Mouse (Mus musculus): ENCODE measurements around the gene Gpr19. TPM values are rescaled to one million over a fixed set of nuclear protein-coding genes. Genes with fewer than 3 reads are reported as not detected.
A peak's percentile ranks its signal among the peaks of the same experiment; 100 is the strongest.

Gene Gpr19
- total and polyA plus RNA-seq, 3 experiments, result 3.5 to 25.0 (median 11.7) TPM

DNA sequence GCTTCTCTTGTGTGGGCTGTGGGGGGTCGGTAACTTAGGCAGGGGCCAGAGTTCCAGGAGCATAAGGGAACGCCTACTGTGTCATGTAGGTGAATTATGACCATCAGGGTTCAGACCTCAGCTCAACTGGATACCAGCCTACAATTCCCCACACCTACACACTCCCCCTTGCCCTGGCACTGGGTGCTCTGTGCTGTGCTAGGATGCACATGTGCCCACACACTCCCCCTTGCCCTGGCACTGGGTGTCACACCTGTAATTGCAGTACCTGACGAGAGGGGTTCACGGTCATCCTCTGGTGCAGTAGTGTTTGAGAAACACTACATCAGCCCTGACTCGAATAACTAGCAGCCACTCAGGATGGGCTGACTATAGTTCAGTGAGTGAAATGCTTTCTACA is 43.6 kb downstream of the Gpr19 start:
- no peak for ATAC-seq (ENCODE audit: extremely low read depth, insufficient number of reproducible peaks, low FRiP score, poor library complexity, severe bottlenecking)
- no peaks in the 10 kb centered on the region for H3K9me3 ChIP-seq (replicated peaks)
- H3K4me3 ChIP-seq (ENCODE audit: low read depth, low read length), result no peak overlapping the region
- peaks cover 2% of the 10 kb centered on the region; the same call in 1 of the 2 replicates for H3K4me1 ChIP-seq (ENCODE audit: insufficient read depth, low read depth, low read length)
- TF ChIP-seq POLR2AphosphoS5 (IDR thresholded peaks at IDR 0.05; ENCODE audit: insufficient replicate concordance, low read depth, low read length) (no peak), TAL1 (conservative IDR thresholded peaks at IDR 0.05; ENCODE audit: low read depth, low read length) (no peak), GATA1 (IDR thresholded peaks at IDR 0.05; ENCODE audit: borderline replicate concordance, low read length) (no peak), GATA2 (IDR thresholded peaks at IDR 0.05; ENCODE audit: borderline replicate concordance, low read depth, low read length) (no peak), CTCF (IDR thresholded peaks at IDR 0.05; ENCODE audit: low read depth, low read length) (no peak)
- H3K36me3 ChIP-seq (replicated peaks), result peaks cover 48% of the 10 kb centered on the region
- DNase-seq (ENCODE audit: low spot score), result no peak
- no peaks in the 10 kb centered on the region; the same call in 1 of the 2 replicates for H3K27me3 ChIP-seq (ENCODE audit: insufficient read depth, low read length)

DNA sequence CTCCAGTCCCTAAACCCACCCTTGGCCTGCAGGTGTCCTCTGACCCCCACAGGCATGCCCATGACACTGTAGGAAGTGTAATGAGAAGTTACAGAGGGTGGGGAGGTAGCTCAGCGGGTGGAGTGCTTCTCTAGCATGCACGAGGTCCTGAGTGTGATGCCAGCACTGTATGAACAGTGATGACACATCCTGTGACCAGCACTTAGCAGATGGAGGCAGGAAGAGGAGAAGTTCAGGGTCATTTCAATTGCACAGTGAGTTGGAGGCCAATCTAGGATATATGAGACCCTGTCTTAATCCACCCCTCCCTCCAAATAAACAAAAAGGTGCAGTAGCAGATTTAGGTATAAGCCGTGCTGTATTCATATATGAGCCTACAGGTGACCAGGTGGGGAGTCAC is 48.4 kb downstream of the Gpr19 start:
- Histone ChIP-seq H3K4me1 (ENCODE audit: insufficient read depth, low read depth, low read length) (peaks cover 6% of the 10 kb centered on the region; the same call in 1 of the 2 replicates), H3K9me3 (replicated peaks) (no peaks in the 10 kb centered on the region), H3K36me3 (replicated peaks) (peaks cover 40% of the 10 kb centered on the region), H3K4me3 (ENCODE audit: low read depth, low read length) (no peak overlapping the region), H3K27me3 (ENCODE audit: insufficient read depth, low read length) (no peaks in the 10 kb centered on the region)
- TF ChIP-seq TAL1 (conservative IDR thresholded peaks at IDR 0.05; ENCODE audit: low read depth, low read length) (no peak), GATA2 (IDR thresholded peaks at IDR 0.05; ENCODE audit: borderline replicate concordance, low read depth, low read length) (no peak), GATA1 (IDR thresholded peaks at IDR 0.05; ENCODE audit: borderline replicate concordance, low read length) (no peak), POLR2AphosphoS5 (IDR thresholded peaks at IDR 0.05; ENCODE audit: insufficient replicate concordance, low read depth, low read length) (no peak), CTCF (IDR thresholded peaks at IDR 0.05; ENCODE audit: low read depth, low read length) (no peak)
- DNase-seq (ENCODE audit: low spot score) (no peak), ATAC-seq (ENCODE audit: extremely low read depth, insufficient number of reproducible peaks, low FRiP score, poor library complexity, severe bottlenecking) (no peak)

DNA sequence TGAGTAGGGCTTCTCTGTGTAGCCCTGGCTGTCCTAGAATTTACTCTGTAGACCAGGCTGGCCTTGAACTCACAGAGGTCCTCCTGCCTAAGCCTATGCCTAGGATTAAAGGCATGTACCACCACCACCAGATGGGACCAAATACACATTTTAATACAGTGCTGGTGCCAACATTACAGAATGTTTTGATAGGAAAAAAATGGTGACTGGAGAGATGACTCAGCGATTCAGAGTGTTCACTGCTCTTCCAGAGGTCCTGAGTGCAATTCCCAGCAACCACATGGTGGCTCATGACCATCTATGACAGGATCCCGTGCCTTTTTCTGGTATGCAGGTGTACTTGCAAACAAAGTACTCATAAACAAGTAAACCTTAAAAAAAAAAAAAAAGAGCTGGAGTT is 48.9 kb downstream of the Gpr19 start:
- Histone ChIP-seq H3K9me3 (replicated peaks) (no peaks in the 10 kb centered on the region), H3K4me3 (ENCODE audit: low read depth, low read length) (no peak overlapping the region), H3K27me3 (ENCODE audit: insufficient read depth, low read length) (no peaks in the 10 kb centered on the region), H3K4me1 (ENCODE audit: insufficient read depth, low read depth, low read length) (peaks cover 6% of the 10 kb centered on the region; the same call in 1 of the 2 replicates), H3K36me3 (replicated peaks) (peaks cover 37% of the 10 kb centered on the region)
- no peak for DNase-seq (ENCODE audit: low spot score)
- ATAC-seq (ENCODE audit: extremely low read depth, insufficient number of reproducible peaks, low FRiP score, poor library complexity, severe bottlenecking), result no peak
- TF ChIP-seq POLR2AphosphoS5 (IDR thresholded peaks at IDR 0.05; ENCODE audit: insufficient replicate concordance, low read depth, low read length) (no peak), TAL1 (conservative IDR thresholded peaks at IDR 0.05; ENCODE audit: low read depth, low read length) (no peak), GATA2 (IDR thresholded peaks at IDR 0.05; ENCODE audit: borderline replicate concordance, low read depth, low read length) (no peak), GATA1 (IDR thresholded peaks at IDR 0.05; ENCODE audit: borderline replicate concordance, low read length) (no peak), CTCF (IDR thresholded peaks at IDR 0.05; ENCODE audit: low read depth, low read length) (no peak)

DNA sequence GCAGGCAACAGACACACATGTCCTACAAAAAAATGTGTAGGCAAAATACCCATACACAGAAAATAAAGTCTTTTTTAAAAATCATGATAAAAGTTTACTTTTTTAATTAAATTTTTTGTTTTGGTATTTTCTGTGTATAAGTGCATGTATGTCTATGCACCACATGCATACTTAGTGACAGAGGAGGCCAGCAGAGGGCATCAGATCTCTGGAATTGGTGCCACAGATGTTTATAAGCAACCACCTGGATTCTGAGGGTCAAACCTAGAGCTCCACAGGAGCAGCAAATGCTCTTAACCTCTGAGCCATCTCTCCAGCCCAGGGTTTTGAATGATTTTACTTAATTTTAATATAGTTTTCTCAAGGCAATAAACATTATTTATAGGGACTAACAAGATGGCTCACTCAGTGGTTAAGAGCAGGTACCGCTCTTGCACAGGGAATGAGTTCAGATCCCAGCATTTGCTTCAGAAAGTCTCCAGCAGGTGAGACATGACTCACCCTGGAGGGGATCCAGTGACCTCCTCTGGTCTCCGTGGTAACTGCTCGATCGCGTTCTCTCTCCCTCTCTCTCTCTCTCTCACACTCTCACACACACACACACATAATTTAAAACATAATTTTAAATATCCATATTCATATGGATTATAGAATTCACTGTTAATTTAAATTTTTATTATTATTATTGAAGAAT is 50.0 kb downstream of the Gpr19 start:
- TF ChIP-seq POLR2AphosphoS5 (IDR thresholded peaks at IDR 0.05; ENCODE audit: insufficient replicate concordance, low read depth, low read length) (no peak), TAL1 (conservative IDR thresholded peaks at IDR 0.05; ENCODE audit: low read depth, low read length) (no peak), GATA2 (IDR thresholded peaks at IDR 0.05; ENCODE audit: borderline replicate concordance, low read depth, low read length) (no peak), GATA1 (IDR thresholded peaks at IDR 0.05; ENCODE audit: borderline replicate concordance, low read length) (no peak), CTCF (IDR thresholded peaks at IDR 0.05; ENCODE audit: low read depth, low read length) (no peak)
- no peaks in the 10 kb centered on the region for H3K9me3 ChIP-seq (replicated peaks)
- H3K4me1 ChIP-seq (ENCODE audit: insufficient read depth, low read depth, low read length), result peaks cover 9% of the 10 kb centered on the region; the same call in 1 of the 2 replicates
- H3K4me3 ChIP-seq (ENCODE audit: low read depth, low read length), result no peak overlapping the region
- no peaks in the 10 kb centered on the region for H3K27me3 ChIP-seq (ENCODE audit: insufficient read depth, low read length)
- peak; percentile 45; the same call in 1 of the 2 replicates for ATAC-seq (ENCODE audit: extremely low read depth, insufficient number of reproducible peaks, low FRiP score, poor library complexity, severe bottlenecking)
- DNase-seq (ENCODE audit: low spot score), result no peak
- peaks cover 33% of the 10 kb centered on the region for H3K36me3 ChIP-seq (replicated peaks)

DNA sequence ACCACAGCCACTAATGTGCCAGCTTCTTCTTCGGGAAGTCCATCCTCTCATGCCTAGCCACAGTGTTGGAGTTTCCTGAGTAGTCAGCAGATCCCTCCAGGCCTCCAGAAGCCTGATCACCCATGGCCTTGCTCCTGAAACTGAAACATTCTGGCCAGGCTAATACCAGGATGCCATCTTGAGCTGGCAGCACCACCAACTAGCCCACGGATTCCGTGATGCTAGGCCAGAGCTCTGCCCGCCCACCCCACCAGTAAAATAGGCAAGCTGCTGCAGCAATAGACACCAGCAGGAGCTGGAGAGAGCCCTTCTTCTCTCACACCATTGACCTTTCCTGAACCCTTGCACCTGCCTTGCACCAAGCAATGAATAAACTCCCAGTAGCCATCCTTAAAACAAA is 50.8 kb downstream of the Gpr19 start:
- ATAC-seq (ENCODE audit: extremely low read depth, insufficient number of reproducible peaks, low FRiP score, poor library complexity, severe bottlenecking), result no peak

DNA sequence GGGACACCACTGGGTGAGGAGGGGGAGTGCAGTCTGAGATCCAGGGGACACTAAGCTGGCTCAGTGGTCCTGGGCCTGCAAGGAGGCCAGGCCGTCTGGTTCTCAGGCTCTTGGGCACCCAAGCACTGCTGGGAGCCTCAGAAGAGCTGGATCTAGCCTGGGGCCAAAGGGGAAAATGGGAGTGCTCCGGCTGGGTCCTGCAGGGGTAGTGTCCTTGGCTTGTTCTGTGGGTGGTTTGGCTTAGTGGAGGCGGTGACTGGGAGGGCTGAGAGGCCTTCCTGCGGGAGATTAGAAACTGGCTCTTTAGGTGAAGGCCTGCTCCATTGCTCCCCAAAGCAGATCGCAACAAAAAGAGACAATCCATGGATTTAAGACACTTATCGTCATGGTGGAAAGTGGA is 52.1 kb downstream of the Gpr19 start:
- DNase-seq (ENCODE audit: low spot score) (no peak), ATAC-seq (ENCODE audit: extremely low read depth, insufficient number of reproducible peaks, low FRiP score, poor library complexity, severe bottlenecking) (no peak)
- Histone ChIP-seq H3K36me3 (replicated peaks) (peaks cover 28% of the 10 kb centered on the region), H3K4me1 (ENCODE audit: insufficient read depth, low read depth, low read length) (peaks cover 13% of the 10 kb centered on the region; the same call in 1 of the 2 replicates), H3K27me3 (ENCODE audit: insufficient read depth, low read length) (no peaks in the 10 kb centered on the region), H3K4me3 (ENCODE audit: low read depth, low read length) (no peak overlapping the region), H3K9me3 (replicated peaks) (no peaks in the 10 kb centered on the region)
- TF ChIP-seq POLR2AphosphoS5 (IDR thresholded peaks at IDR 0.05; ENCODE audit: insufficient replicate concordance, low read depth, low read length), result no peak
- no peak for TF ChIP-seq TAL1 (conservative IDR thresholded peaks at IDR 0.05; ENCODE audit: low read depth, low read length)
- no peak for TF ChIP-seq GATA1 (IDR thresholded peaks at IDR 0.05; ENCODE audit: borderline replicate concordance, low read length)
- TF ChIP-seq GATA2 (IDR thresholded peaks at IDR 0.05; ENCODE audit: borderline replicate concordance, low read depth, low read length), result no peak
- TF ChIP-seq CTCF (IDR thresholded peaks at IDR 0.05; ENCODE audit: low read depth, low read length), result no peak

More for the DNA sequence above, 50.8 kb downstream of the Gpr19 start:
- Histone ChIP-seq H3K4me3 (ENCODE audit: low read depth, low read length) (no peak overlapping the region), H3K27me3 (ENCODE audit: insufficient read depth, low read length) (no peaks in the 10 kb centered on the region), H3K36me3 (replicated peaks) (peaks cover 28% of the 10 kb centered on the region), H3K9me3 (replicated peaks) (no peaks in the 10 kb centered on the region), H3K4me1 (ENCODE audit: insufficient read depth, low read depth, low read length) (peaks cover 13% of the 10 kb centered on the region; the same call in 1 of the 2 replicates)
- TF ChIP-seq POLR2AphosphoS5 (IDR thresholded peaks at IDR 0.05; ENCODE audit: insufficient replicate concordance, low read depth, low read length), result no peak
- no peak for TF ChIP-seq TAL1 (conservative IDR thresholded peaks at IDR 0.05; ENCODE audit: low read depth, low read length)
- TF ChIP-seq GATA2 (IDR thresholded peaks at IDR 0.05; ENCODE audit: borderline replicate concordance, low read depth, low read length), result no peak
- TF ChIP-seq CTCF (IDR thresholded peaks at IDR 0.05; ENCODE audit: low read depth, low read length), result no peak
- no peak for TF ChIP-seq GATA1 (IDR thresholded peaks at IDR 0.05; ENCODE audit: borderline replicate concordance, low read length)
- DNase-seq (ENCODE audit: low spot score), result no peak

All from G1E (cell line).